11 mouse cellular contexts compared by ENCODE assay signal in the genomic region with DNA sequence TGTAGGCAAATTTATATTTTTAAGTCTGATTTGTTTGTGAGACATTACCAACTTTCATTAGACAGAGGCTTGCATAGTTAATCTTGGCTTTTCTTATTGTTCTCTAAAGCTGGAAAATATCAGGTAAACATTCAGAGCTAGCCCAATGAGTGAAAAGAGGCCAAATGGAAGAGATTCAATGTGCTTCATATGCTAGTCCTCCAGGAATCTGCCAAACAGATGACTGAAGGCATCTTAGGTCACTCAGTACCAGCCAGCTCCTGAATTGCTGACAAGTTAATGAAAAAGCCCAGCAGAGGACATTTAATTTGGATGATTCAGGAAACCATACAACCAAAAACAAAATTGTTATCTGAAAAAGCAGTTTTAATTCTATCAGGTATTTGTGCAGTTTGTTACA.
DNase-seq lines count a peak whose midpoint lies in the region.
"Had no signal": no experiment of that assay in that cellular context is flagged by ENCODE, and none has a peak within 500 bp of the region (broad histone marks: within the 10 kb centered on the region; RNA-seq: fewer than 3 reads in every experiment).

No protein-coding gene starts in this region.

- peak; percentile 8 for DNase-seq in cerebellum, adult 9-10 months
- no peak for DNase-seq in cerebellum, adult 11 months
- peak; percentile 21 to 54 for DNase-seq in cerebellum, postnatal 14 days
- DNase-seq in cerebellum, adult 9-11 months, result no peak
- no peak for DNase-seq in lung, postnatal 36 days
- DNase-seq: adrenal gland, adult 2 months; adrenal gland, postnatal 10 days; adrenal gland, postnatal 25 days; cerebellum, adult 11-12 months; cerebellum, postnatal 36 days; forebrain, postnatal 0 days had no signal

Comparison
In these comparisons a context has a peak if more than half of its experiments do, and no peak if none do; other contexts are left out.
1. DNase-seq: peak in cerebellum, adult 9-10 months (single experiment) and cerebellum, postnatal 14 days (2 of 2); none in cerebellum, adult 11 months (single experiment), cerebellum, adult 9-11 months (single experiment) and lung, postnatal 36 days (single experiment).